Mouse (Mus musculus) liver, embryonic 16.5 days (tissue): ENCODE data around the gene Ift57. TPM values are rescaled to one million over a fixed set of nuclear protein-coding genes. Genes with fewer than 3 reads are reported as not detected.
A peak's percentile ranks its signal among the peaks of the same experiment; 100 is the strongest.

ENCODE experiments used
- ATAC-seq: fragments of 200-750 bp; cut with Nextera tagmentation; 2 replicates; pipeline ENCODE4 v1.8.0; 2017; ENCODE audit warnings: low read depth, mild to moderate bottlenecking, moderate number of reproducible peaks, moderate library complexity
- H3K27ac ChIP-seq: fragments of 300-500 bp; sonication (generic); 2 replicates; pipeline ENCODE4 v1.5.1; 2014; ENCODE audit warnings: mild to moderate bottlenecking, low read length
- H3K27me3 ChIP-seq: fragments of 300-500 bp; sonication (generic); 2 replicates; pipeline ENCODE4 v1.6.1; 2014; ENCODE audit warnings: low read depth, low read length, mixed read lengths; ENCODE audit not compliant: control insufficient read depth, insufficient read depth
- H3K36me3 ChIP-seq: fragments of 300-500 bp; sonication (generic); 2 replicates; pipeline ENCODE4 v1.6.1; 2014; ENCODE audit warnings: mild to moderate bottlenecking; ENCODE audit not compliant: control insufficient read depth, insufficient read depth
- H3K4me1 ChIP-seq: fragments of 300-500 bp; sonication (generic); 2 replicates; pipeline ENCODE4 v1.6.1; 2014; ENCODE audit warnings: low read depth, low read length, mixed read lengths; ENCODE audit not compliant: control insufficient read depth
- H3K4me2 ChIP-seq: fragments of 300-500 bp; sonication (generic); 2 replicates; pipeline ENCODE4 v1.6.1; 2014; ENCODE audit warnings: low read depth, low read length, mixed read lengths
- H3K4me3 ChIP-seq: fragments of 300-500 bp; sonication (generic); 2 replicates; pipeline ENCODE4 v1.5.1; 2014; ENCODE audit warnings: low read depth, mild to moderate bottlenecking, low read length
- H3K9ac ChIP-seq: fragments of 300-500 bp; sonication (generic); 2 replicates; pipeline ENCODE4 v1.6.1; 2014; ENCODE audit warnings: low read depth, low read length
- H3K9me3 ChIP-seq: fragments of 300-500 bp; sonication (generic); replicated peaks from 2 replicates; pipeline ENCODE4 v1.6.1; 2016; ENCODE audit warnings: low read length; ENCODE audit not compliant: control insufficient read depth
- WGBS: fragments of 180-500 bp; shearing (Covaris S2); extraction: QIAGEN DNeasy Blood & Tissue Kit; methylation state at CpG from one replicate; pipeline ENCODE4 v1.1.7; 2014; ENCODE audit not compliant: insufficient replicate concordance; 5-methylcytosine and 5-hydroxymethylcytosine counted together
- polyA plus RNA-seq: library from polyadenylated mRNA; unstranded; fragments of >200 nt; fragmentation: Nextera tagmentation; extraction: Ambion mirVana; gene quantifications from 2 replicates; pipeline ENCODE4 v1.2.1, GENCODE M21; 2015

The Ift57 gene
- polyA plus RNA-seq, 1 experiment from 2014 or later: 2.7 TPM

- ATAC-seq: no peak
- Histone ChIP-seq H3K27ac (no peak overlapping the region), H3K4me1 (peaks cover 3% of the 10 kb centered on the region), H3K4me2 (no peak overlapping the region), H3K27me3 (no peaks in the 10 kb centered on the region), H3K9me3 (no peaks in the 10 kb centered on the region), H3K9ac (no peak overlapping the region), H3K4me3 (no peak overlapping the region), H3K36me3 (no peaks in the 10 kb centered on the region)
- 73% methylated on average over 5 of the region's 5 CpGs for WGBS
These were observed 26.4 kb downstream of the Ift57 start for GRCm38 (mm10) chr16:49725446-49725845.

GRCm38 (mm10) chr16:49726216-49726615 lies 27.2 kb downstream of the Ift57 start:
- Histone ChIP-seq H3K4me3 (no peak overlapping the region), H3K36me3 (no peaks in the 10 kb centered on the region), H3K27me3 (no peaks in the 10 kb centered on the region), H3K4me2 (no peak overlapping the region), H3K4me1 (peaks cover 3% of the 10 kb centered on the region), H3K27ac (no peak overlapping the region), H3K9me3 (no peaks in the 10 kb centered on the region), H3K9ac (no peak overlapping the region)
- WGBS: 61% methylated on average over 3 of the region's 3 CpGs
- ATAC-seq: no peak

GRCm38 (mm10) chr16:49726761-49727160 lies 27.7 kb downstream of the Ift57 start:
- Histone ChIP-seq H3K4me2 (no peak overlapping the region), H3K9ac (no peak overlapping the region), H3K27me3 (no peaks in the 10 kb centered on the region), H3K9me3 (no peaks in the 10 kb centered on the region), H3K4me1 (peaks cover 3% of the 10 kb centered on the region), H3K36me3 (no peaks in the 10 kb centered on the region), H3K4me3 (no peak overlapping the region), H3K27ac (no peak overlapping the region)
- ATAC-seq: peak; percentile 72
- WGBS: 38% methylated on average over 2 of the region's 2 CpGs

GRCm38 (mm10) chr16:49736536-49736935 lies 37.5 kb downstream of the Ift57 start:
- Histone ChIP-seq H3K27me3 (no peaks in the 10 kb centered on the region), H3K4me3 (no peak overlapping the region), H3K27ac (no peak overlapping the region), H3K4me2 (no peak overlapping the region), H3K9ac (no peak overlapping the region), H3K4me1 (no peaks in the 10 kb centered on the region), H3K36me3 (no peaks in the 10 kb centered on the region), H3K9me3 (no peaks in the 10 kb centered on the region)
- 77% methylated on average over 9 of the region's 9 CpGs for WGBS
- ATAC-seq: no peak

- no peaks in the 10 kb centered on the region for H3K36me3 ChIP-seq
- no peaks in the 10 kb centered on the region for H3K9me3 ChIP-seq
- no peak overlapping the region for H3K9ac ChIP-seq
- 83% methylated on average over 2 of the region's 2 CpGs for WGBS
- H3K4me3 ChIP-seq: no peak overlapping the region
- H3K4me1 ChIP-seq: no peaks in the 10 kb centered on the region
- no peak overlapping the region for H3K4me2 ChIP-seq
- ATAC-seq: no peak
- no peaks in the 10 kb centered on the region for H3K27me3 ChIP-seq
- no peak overlapping the region for H3K27ac ChIP-seq
These were observed 48.3 kb downstream of the Ift57 start for GRCm38 (mm10) chr16:49747360-49747759.

- no peaks in the 10 kb centered on the region for H3K4me1 ChIP-seq
- H3K4me2 ChIP-seq: no peak overlapping the region
- H3K4me3 ChIP-seq: no peak overlapping the region
- H3K9ac ChIP-seq: no peak overlapping the region
- H3K27me3 ChIP-seq: no peaks in the 10 kb centered on the region
- H3K36me3 ChIP-seq: no peaks in the 10 kb centered on the region
- H3K27ac ChIP-seq: no peak overlapping the region
- WGBS: 69% methylated on average over 1 of the region's 1 CpGs
- H3K9me3 ChIP-seq: no peaks in the 10 kb centered on the region
- ATAC-seq: no peak
These were observed 53.9 kb downstream of the Ift57 start for GRCm38 (mm10) chr16:49752906-49753305.

- WGBS: 63% methylated on average over 3 of the region's 3 CpGs
- Histone ChIP-seq H3K9ac (no peak overlapping the region), H3K4me1 (no peaks in the 10 kb centered on the region), H3K36me3 (no peaks in the 10 kb centered on the region), H3K27me3 (no peaks in the 10 kb centered on the region), H3K4me3 (no peak overlapping the region), H3K9me3 (no peaks in the 10 kb centered on the region), H3K27ac (no peak overlapping the region), H3K4me2 (no peak overlapping the region)
- no peak for ATAC-seq
These were observed 54.3 kb downstream of the Ift57 start for GRCm38 (mm10) chr16:49753318-49753717.

GRCm38 (mm10) chr16:49760517-49761203 lies 61.6 kb downstream of the Ift57 start:
- Histone ChIP-seq H3K27me3 (no peaks in the 10 kb centered on the region), H3K36me3 (no peaks in the 10 kb centered on the region), H3K9ac (no peak overlapping the region), H3K4me2 (no peak overlapping the region), H3K4me1 (peaks cover 4% of the 10 kb centered on the region), H3K4me3 (no peak overlapping the region), H3K27ac (no peak overlapping the region), H3K9me3 (no peaks in the 10 kb centered on the region)
- 79% methylated on average over 17 of the region's 17 CpGs for WGBS
- no peak for ATAC-seq

GRCm38 (mm10) chr16:49761981-49762380 lies 62.9 kb downstream of the Ift57 start:
- Histone ChIP-seq H3K4me3 (no peak overlapping the region), H3K4me1 (peaks cover 13% of the 10 kb centered on the region), H3K36me3 (no peaks in the 10 kb centered on the region), H3K27ac (no peak overlapping the region), H3K9me3 (no peaks in the 10 kb centered on the region), H3K27me3 (no peaks in the 10 kb centered on the region), H3K4me2 (no peak overlapping the region), H3K9ac (no peak overlapping the region)
- WGBS: 61% methylated on average over 5 of the region's 5 CpGs
- ATAC-seq: no peak
